ENCODE assay signal across 10 mouse cellular contexts in the genomic region with DNA sequence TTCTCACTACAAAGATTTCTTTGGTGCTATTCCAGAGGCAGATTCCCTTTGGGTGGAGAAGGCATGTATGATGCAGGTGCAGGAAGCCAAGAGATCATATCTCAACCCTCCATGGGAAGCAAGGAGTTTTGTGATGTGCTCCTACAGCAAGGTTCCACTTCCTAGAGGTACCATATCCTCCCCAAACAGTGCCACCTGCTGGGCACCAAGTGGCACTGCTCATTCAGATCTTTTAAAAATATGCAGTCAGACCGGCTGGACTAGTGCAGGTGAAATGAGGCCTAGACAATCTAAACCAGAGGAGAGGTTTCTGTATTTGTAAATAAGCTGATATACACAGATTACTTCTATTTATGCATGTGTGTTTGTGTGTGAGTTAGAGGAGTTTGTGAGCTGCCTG. TPM values are rescaled to one million over a fixed set of nuclear protein-coding genes. Genes with fewer than 3 reads are reported as not detected.
A peak's percentile ranks its signal among the peaks of the same experiment; 100 is the strongest.
DNase-seq lines count a peak whose midpoint lies in the region; ATAC-seq and TF ChIP-seq lines count a peak whose summit lies in the region.
"Had no signal": no experiment of that assay in that cellular context is flagged by ENCODE, and none has a peak within 500 bp of the region (broad histone marks: within the 10 kb centered on the region; RNA-seq: fewer than 3 reads in every experiment).

No protein-coding gene starts in this region.

- no peaks in the 10 kb centered on the region for H3K27me3 ChIP-seq in hindbrain, embryonic 14.5 days (ENCODE audit: control insufficient read depth, insufficient read depth, low read length)
- no peaks in the 10 kb centered on the region for H3K27me3 ChIP-seq in hindbrain, embryonic 16.5 days (replicated peaks; ENCODE audit: control insufficient read depth, insufficient read depth, low read length)
- no peaks in the 10 kb centered on the region for H3K27me3 ChIP-seq in kidney, embryonic 14.5 days (ENCODE audit: control insufficient read depth, insufficient read depth, low read length)
- H3K27me3 ChIP-seq: embryonic facial prominence, embryonic 15.5 days had no signal

- DNase-seq in hindbrain, embryonic 14.5 days (ENCODE audit: low spot score): peak; percentile 57
- DNase-seq in ES-CJ7 (ENCODE audit: low read depth, low spot score): peak; percentile 74
- DNase-seq in brain, embryonic 14.5 days (ENCODE audit: low read depth): peak; percentile 57
- no peak for DNase-seq in left cerebral cortex, adult 11 months (ENCODE audit: low spot score)
- no peak for DNase-seq in layer of hippocampus, postnatal 14 days (ENCODE audit: low spot score in 2 of 2)

- no peak overlapping the region for H3K4me3 ChIP-seq in hindbrain, embryonic 14.5 days (replicated peaks; ENCODE audit: low read length)
- no peak overlapping the region for H3K4me3 ChIP-seq in hindbrain, embryonic 16.5 days (ENCODE audit: low read length)
- H3K4me3 ChIP-seq in kidney, embryonic 14.5 days (ENCODE audit: low read length): no peak overlapping the region
- H3K4me3 ChIP-seq: embryonic facial prominence, embryonic 15.5 days; megakaryocyte, embryonic 14.5 days had no signal

- H3K36me3 ChIP-seq in hindbrain, embryonic 14.5 days (replicated peaks; ENCODE audit: control insufficient read depth, insufficient read depth): no peaks in the 10 kb centered on the region
- no peaks in the 10 kb centered on the region for H3K36me3 ChIP-seq in hindbrain, embryonic 16.5 days (ENCODE audit: control insufficient read depth, insufficient read depth, low read length)
- no peaks in the 10 kb centered on the region for H3K36me3 ChIP-seq in kidney, embryonic 14.5 days (ENCODE audit: control insufficient read depth, insufficient read depth, low read length)
- H3K36me3 ChIP-seq: embryonic facial prominence, embryonic 15.5 days had no signal

- H3K27ac ChIP-seq in hindbrain, embryonic 14.5 days: no peak overlapping the region
- H3K27ac ChIP-seq in hindbrain, embryonic 16.5 days (ENCODE audit: low read depth, low read length): no peak overlapping the region
- no peak overlapping the region for H3K27ac ChIP-seq in kidney, embryonic 14.5 days (ENCODE audit: low read depth, low read length)
- H3K27ac ChIP-seq: embryonic facial prominence, embryonic 15.5 days had no signal

- no peak for ATAC-seq in hindbrain, embryonic 14.5 days (ENCODE audit: low FRiP score)
- no peak for ATAC-seq in hindbrain, embryonic 16.5 days
- peak; percentile 53; the same call in 1 of the 2 replicates for ATAC-seq in kidney, embryonic 14.5 days (ENCODE audit: low FRiP score, low TSS enrichment)
- ATAC-seq in megakaryocyte-erythroid progenitor cell, adult 5-6 weeks (replicated peaks; ENCODE audit: low FRiP score, low TSS enrichment, poor library complexity, severe bottlenecking): peak; percentile 83

- H3K9ac ChIP-seq in hindbrain, embryonic 14.5 days: no peak overlapping the region
- no peak overlapping the region for H3K9ac ChIP-seq in hindbrain, embryonic 16.5 days (ENCODE audit: low read depth, low read length)
- H3K9ac ChIP-seq in kidney, embryonic 14.5 days (ENCODE audit: low read depth, low read length): no peak overlapping the region
- H3K9ac ChIP-seq: embryonic facial prominence, embryonic 15.5 days had no signal

- 64% methylated on average over 1 of the region's 1 CpGs for WGBS in hindbrain, embryonic 14.5 days
- WGBS in hindbrain, embryonic 16.5 days: 78% methylated on average over 1 of the region's 1 CpGs
- 63% methylated on average over 1 of the region's 1 CpGs for WGBS in kidney, embryonic 14.5 days

- H3K4me2 ChIP-seq in hindbrain, embryonic 14.5 days (replicated peaks): no peak overlapping the region
- H3K4me2 ChIP-seq in hindbrain, embryonic 16.5 days (ENCODE audit: low read length): no peak overlapping the region
- H3K4me2 ChIP-seq in kidney, embryonic 14.5 days (replicated peaks; ENCODE audit: low read depth, low read length): no peak overlapping the region
- H3K4me2 ChIP-seq: embryonic facial prominence, embryonic 15.5 days had no signal

- peak; percentile 73; the same call in 1 of the 2 replicates for TF ChIP-seq CTCF in brain, embryonic 14.5 days (IDR thresholded peaks at IDR 0.05; ENCODE audit: borderline replicate concordance, extremely low read depth, insufficient read depth, insufficient read length)

- TF ChIP-seq POLR2A in brain, embryonic 14.5 days (IDR thresholded peaks at IDR 0.05; ENCODE audit: borderline replicate concordance, extremely low read depth, insufficient read depth, insufficient read length, poor library complexity, severe bottlenecking): no peak

- peaks cover 18% of the 10 kb centered on the region for H3K4me1 ChIP-seq in hindbrain, embryonic 14.5 days (replicated peaks; ENCODE audit: control insufficient read depth, insufficient read depth, low read length)
- H3K4me1 ChIP-seq in hindbrain, embryonic 16.5 days (ENCODE audit: control insufficient read depth, insufficient read depth, low read depth, low read length): peaks cover 6% of the 10 kb centered on the region
- no peaks in the 10 kb centered on the region for H3K4me1 ChIP-seq in kidney, embryonic 14.5 days (ENCODE audit: control insufficient read depth, insufficient read depth, low read length)
- H3K4me1 ChIP-seq: megakaryocyte, embryonic 14.5 days had no signal

- H3K9me3 ChIP-seq in hindbrain, embryonic 14.5 days (ENCODE audit: control insufficient read depth, low read length): no peaks in the 10 kb centered on the region
- H3K9me3 ChIP-seq in hindbrain, embryonic 16.5 days (ENCODE audit: control insufficient read depth, low read length): no peaks in the 10 kb centered on the region
- no peaks in the 10 kb centered on the region for H3K9me3 ChIP-seq in kidney, embryonic 14.5 days (ENCODE audit: control insufficient read depth, low read length)
- H3K9me3 ChIP-seq: embryonic facial prominence, embryonic 15.5 days; megakaryocyte, embryonic 14.5 days had no signal

RNA-seq across cellular contexts. Expression of a gene that starts 35.3 kb away (rescaled TPM):
- polyA plus RNA-seq in hindbrain, embryonic 14.5 days (2014; fragmentation: Nextera tagmentation; extraction: Ambion mirVana): 10.3 and 10.4 TPM in 2 replicates
- 19.3 and 23.4 TPM in 2 replicates for polyA plus RNA-seq in hindbrain, embryonic 16.5 days (2015; fragmentation: Nextera tagmentation; extraction: Ambion mirVana)
- polyA plus RNA-seq in brain, embryonic 14.5 days (2012; rRNA removed): 19.8 and 35.7 TPM in 2 replicates
- 2.3 and 2.7 TPM in 2 replicates for polyA plus RNA-seq in kidney, embryonic 14.5 days (2014; fragmentation: Nextera tagmentation; extraction: Ambion mirVana)
- not detected in 2 replicates for total RNA-seq in megakaryocyte-erythroid progenitor cell, adult 5-6 weeks (2014; fragmentation: Nextera tagmentation)
- not detected in 2 replicates for total RNA-seq in megakaryocyte-erythroid progenitor cell, adult 5-6 weeks (2017)
- 10 to 100 TPM; 92.7 to 98.3 TPM for total RNA-seq in layer of hippocampus, postnatal 14 days (2021)

Comparison
In these comparisons a context has a peak if more than half of its experiments do, and no peak if none do; other contexts are left out.
1. ATAC-seq: peak in kidney, embryonic 14.5 days (single experiment) and megakaryocyte-erythroid progenitor cell, adult 5-6 weeks (single experiment); none in hindbrain, embryonic 14.5 days (single experiment) and hindbrain, embryonic 16.5 days (single experiment).
2. DNase-seq: peak in hindbrain, embryonic 14.5 days (single experiment), ES-CJ7 (single experiment) and brain, embryonic 14.5 days (single experiment); none in left cerebral cortex, adult 11 months (single experiment) and layer of hippocampus, postnatal 14 days (0 of 2).